Comparison of ENCODE assay signal across 16 mouse cellular contexts in genomic region chr2:172909463-172909862, GRCm38 (mm10). TPM values are rescaled to one million over a fixed set of nuclear protein-coding genes. Genes with fewer than 3 reads are reported as not detected.
DNase-seq lines count a peak whose midpoint lies in the region; ATAC-seq and TF ChIP-seq lines count a peak whose summit lies in the region.
"Had no signal": no experiment of that assay in that cellular context is flagged by ENCODE, and none has a peak within 500 bp of the region (broad histone marks: within the 10 kb centered on the region; RNA-seq: fewer than 3 reads in every experiment).

No protein-coding gene starts in this region.

- peaks cover 4% of the 10 kb centered on the region; the same call in 1 of the 2 replicates for H3K4me1 ChIP-seq in hindbrain, embryonic 16.5 days (ENCODE audit: control insufficient read depth, insufficient read depth, low read depth, low read length)
- H3K4me1 ChIP-seq in midbrain, embryonic 16.5 days (ENCODE audit: control insufficient read depth, insufficient read depth, low read length) = peaks cover 2% of the 10 kb centered on the region; the same call in 1 of the 2 replicates
- peaks cover 6% of the 10 kb centered on the region for H3K4me1 ChIP-seq in intestine, postnatal 0 days (replicated peaks; ENCODE audit: control insufficient read depth, insufficient read depth, low read length)

- peak; percentile 72 for ATAC-seq in hindbrain, embryonic 16.5 days
- 0 out of 2 replicates have a peak, but pooled peaks have one; percentile 28 for ATAC-seq in midbrain, embryonic 16.5 days
- ATAC-seq in intestine, postnatal 0 days = no peak

- TF ChIP-seq CTCF in intestine, postnatal 0 days (IDR thresholded peaks at IDR 0.05; ENCODE audit: low read depth) = no peak

- no peak overlapping the region for H3K4me2 ChIP-seq in hindbrain, embryonic 16.5 days (ENCODE audit: low read length)
- no peak overlapping the region for H3K4me2 ChIP-seq in midbrain, embryonic 16.5 days (ENCODE audit: low read length)
- H3K4me2 ChIP-seq in intestine, postnatal 0 days (replicated peaks; ENCODE audit: low read depth) = no peak overlapping the region
- H3K4me2 ChIP-seq: forebrain, embryonic 12.5 days; heart, embryonic 11.5 days had no signal

- H3K4me3 ChIP-seq in hindbrain, embryonic 16.5 days (ENCODE audit: low read length) = no peak overlapping the region
- no peak overlapping the region for H3K4me3 ChIP-seq in midbrain, embryonic 16.5 days (ENCODE audit: low read depth, low read length)
- H3K4me3 ChIP-seq in intestine, postnatal 0 days (ENCODE audit: low read depth, low read length) = no peak overlapping the region
- H3K4me3 ChIP-seq: forebrain, embryonic 12.5 days; gastrocnemius, adult 2 months had no signal

- no peak overlapping the region for H3K9ac ChIP-seq in hindbrain, embryonic 16.5 days (ENCODE audit: low read depth, low read length)
- no peak overlapping the region for H3K9ac ChIP-seq in midbrain, embryonic 16.5 days (ENCODE audit: low read depth, low read length)
- H3K9ac ChIP-seq in intestine, postnatal 0 days (ENCODE audit: low read depth, low read length) = no peak overlapping the region
- H3K9ac ChIP-seq: forebrain, embryonic 12.5 days; liver, embryonic 14.5 days had no signal

- H3K36me3 ChIP-seq in hindbrain, embryonic 16.5 days (ENCODE audit: control insufficient read depth, insufficient read depth, low read length) = no peaks in the 10 kb centered on the region
- no peaks in the 10 kb centered on the region for H3K36me3 ChIP-seq in midbrain, embryonic 16.5 days (ENCODE audit: control insufficient read depth, insufficient read depth, low read length)
- no peaks in the 10 kb centered on the region; the same call in 1 of the 2 replicates for H3K36me3 ChIP-seq in intestine, postnatal 0 days (ENCODE audit: control insufficient read depth, insufficient read depth)
- H3K36me3 ChIP-seq: forebrain, embryonic 12.5 days had no signal

- peak; percentile 41 for DNase-seq in embryo, embryonic 10 days (ENCODE audit: low spot score)
- no peak for DNase-seq in embryo, embryonic 10.5 days (ENCODE audit: low spot score)
- peak; percentile 80 for DNase-seq in left cerebral cortex, postnatal 4 days
- DNase-seq in left cerebral cortex, postnatal 36 days (ENCODE audit: low spot score in 2 of 2) = no peak
- DNase-seq in spleen, adult 12 weeks (ENCODE audit: low spot score) = no peak
- DNase-seq: adrenal gland, postnatal 25 days; gastrocnemius, adult 2 months; kidney, adult 11 months; kidney, postnatal 4 days; lung, postnatal 4 days had no signal

- no peaks in the 10 kb centered on the region for H3K27me3 ChIP-seq in hindbrain, embryonic 16.5 days (replicated peaks; ENCODE audit: control insufficient read depth, insufficient read depth, low read length)
- H3K27me3 ChIP-seq in midbrain, embryonic 16.5 days (ENCODE audit: control insufficient read depth, insufficient read depth, low read depth, low read length) = no peaks in the 10 kb centered on the region
- no peaks in the 10 kb centered on the region for H3K27me3 ChIP-seq in intestine, postnatal 0 days (replicated peaks; ENCODE audit: control insufficient read depth, insufficient read depth, low read length)
- H3K27me3 ChIP-seq: forebrain, embryonic 12.5 days had no signal

- H3K9me3 ChIP-seq in hindbrain, embryonic 16.5 days (ENCODE audit: control insufficient read depth, low read length) = no peaks in the 10 kb centered on the region
- H3K9me3 ChIP-seq in midbrain, embryonic 16.5 days (replicated peaks; ENCODE audit: control insufficient read depth, low read length, poor library complexity, severe bottlenecking) = no peaks in the 10 kb centered on the region
- no peaks in the 10 kb centered on the region for H3K9me3 ChIP-seq in intestine, postnatal 0 days (ENCODE audit: control insufficient read depth)
- H3K9me3 ChIP-seq: forebrain, embryonic 12.5 days had no signal

- 33% methylated on average over 6 of the region's 6 CpGs for WGBS in hindbrain, embryonic 16.5 days
- 33% methylated on average over 6 of the region's 6 CpGs for WGBS in midbrain, embryonic 16.5 days
- WGBS in intestine, postnatal 0 days = 72% methylated on average over 6 of the region's 6 CpGs

- no peak overlapping the region for H3K27ac ChIP-seq in hindbrain, embryonic 16.5 days (ENCODE audit: low read depth, low read length)
- no peak overlapping the region for H3K27ac ChIP-seq in midbrain, embryonic 16.5 days (ENCODE audit: low read length)
- H3K27ac ChIP-seq in intestine, postnatal 0 days (ENCODE audit: low read depth, low read length) = no peak overlapping the region
- H3K27ac ChIP-seq: forebrain, embryonic 12.5 days; gastrocnemius, adult 2 months; liver, embryonic 14.5 days had no signal

- intact Hi-C loops in left cerebral cortex, postnatal 4 days (cut with DNase I) = no loop called here
- intact Hi-C loops in left cerebral cortex, postnatal 36 days (cut with DNase I) = no loop called here

RNA-seq across cellular contexts. Expression of gene Bmp7, which starts 30.7 kb away (rescaled TPM):
- total RNA-seq in left cerebral cortex, postnatal 4 days (2021) = 10 to 100 TPM; 13.0 to 14.5 TPM
- 10 to 100 TPM in 1 of 2 experiments, 1 to 10 TPM in 1; 9.4 to 12.7 TPM for total RNA-seq in left cerebral cortex, postnatal 36 days (2021)
- 13.7 and 20.0 TPM in 2 replicates for polyA plus RNA-seq in hindbrain, embryonic 16.5 days (2015; fragmentation: Nextera tagmentation; extraction: Ambion mirVana)
- polyA plus RNA-seq in midbrain, embryonic 16.5 days (2015; fragmentation: Nextera tagmentation; extraction: Ambion mirVana) = 9.2 and 10.3 TPM in 2 replicates
- polyA plus RNA-seq in intestine, postnatal 0 days (2015; fragmentation: Nextera tagmentation; extraction: Ambion mirVana) = 37.6 and 41.1 TPM in 2 replicates

Comparison
In these comparisons a context has a peak if more than half of its experiments do, and no peak if none do; other contexts are left out.
1. DNase-seq: peak in embryo, embryonic 10 days (single experiment) and left cerebral cortex, postnatal 4 days (single experiment); none in embryo, embryonic 10.5 days (single experiment), left cerebral cortex, postnatal 36 days (0 of 2) and spleen, adult 12 weeks (single experiment).